Mouse (Mus musculus) fat pad, adult 2 months (tissue): Measurements from ENCODE around the gene Adam1a.
"Not testable (repeated sequence)": the region's sequence is repeated elsewhere in the genome, so short reads cannot be mapped to it uniquely, and the experiment has no call there.

Experiments
- DNase-seq: peaks from one replicate; pipeline ENCODE4 v3.0.0-alpha.2; 2011; ENCODE audit warnings: low read depth, low spot score; ENCODE audit errors: extremely low read depth

Adam1a gene

DNA sequence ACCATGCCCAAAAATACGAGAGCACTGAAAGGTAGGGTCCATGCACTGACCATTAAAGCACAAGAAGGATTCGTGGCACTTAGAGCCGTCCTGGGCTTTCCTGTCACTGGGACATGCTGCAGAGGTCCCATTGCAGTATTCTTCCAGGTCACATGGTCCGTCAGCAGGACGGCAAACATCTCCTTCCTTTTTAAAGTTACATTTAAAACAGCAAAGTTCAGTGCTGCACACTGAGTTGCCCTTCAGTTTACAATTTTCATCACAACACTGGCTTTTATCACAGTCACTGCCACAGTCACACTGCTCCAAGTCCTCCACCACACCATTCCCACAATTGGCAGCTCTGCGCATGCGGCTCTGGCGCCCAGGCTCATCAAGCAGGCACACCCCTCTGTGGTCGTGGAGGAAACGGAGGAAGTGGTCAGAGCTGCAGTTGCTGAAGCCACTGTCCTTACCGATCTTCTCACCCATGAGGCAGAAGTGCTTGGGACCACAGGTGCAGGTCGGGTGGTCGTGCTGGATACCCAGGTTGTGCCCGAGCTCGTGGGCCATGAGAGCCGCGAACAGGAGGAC lies 43.8 kb downstream of the Adam1a start:
- not testable (repeated sequence) for DNase-seq

DNA sequence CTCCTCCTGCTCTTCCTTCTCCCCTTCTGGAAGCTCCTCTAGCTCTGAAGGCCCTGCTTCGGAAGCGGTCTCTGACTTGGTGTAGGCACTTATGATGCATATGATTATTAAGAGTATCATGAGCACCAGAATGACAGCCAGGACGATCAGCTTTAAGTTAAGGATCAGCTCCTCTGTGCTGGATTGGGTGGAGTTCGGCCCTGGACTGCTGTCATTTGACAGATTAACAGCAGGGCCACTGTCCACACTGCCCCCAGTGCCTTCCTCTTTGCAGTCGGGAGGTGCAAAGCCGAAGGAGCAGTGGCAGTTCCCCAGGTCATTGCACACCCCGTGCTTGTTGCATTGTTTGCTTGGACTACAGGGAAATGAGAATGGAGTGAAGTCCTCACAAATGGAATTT lies 44.6 kb downstream of the Adam1a start:
- DNase-seq = no peak

- DNase-seq = no peak
Measured at GRCm38 (mm10) chr5:121493305-121493704, 52.0 kb downstream of the Adam1a start.

GRCm38 (mm10) chr5:121484801-121485200 lies 60.5 kb downstream of the Adam1a start:
- no peak for DNase-seq

- no peak for DNase-seq
Measured at GRCm38 (mm10) chr5:121477680-121478079, 67.6 kb downstream of the Adam1a start.

DNA sequence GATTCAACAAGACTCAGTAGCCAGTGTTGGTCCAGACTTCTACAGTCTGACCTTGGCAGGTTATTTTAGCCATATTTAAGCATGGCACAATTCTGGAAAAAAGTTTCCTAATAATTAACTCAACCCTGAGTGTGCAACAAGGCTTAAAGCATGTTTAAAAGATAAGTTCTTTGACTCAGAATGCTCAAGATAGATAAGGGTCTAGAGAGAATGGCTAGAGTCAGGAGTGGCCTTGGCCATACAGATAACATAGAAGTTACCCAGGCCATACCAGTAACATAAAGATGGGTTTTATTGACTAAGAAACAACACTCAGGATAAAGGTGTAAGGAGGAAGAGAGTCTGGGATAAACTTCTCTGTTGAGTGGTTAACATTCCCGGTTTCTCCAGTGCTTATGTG lies 69.2 kb downstream of the Adam1a start:
- DNase-seq = no peak

- DNase-seq = no peak
Measured at GRCm38 (mm10) chr5:121474610-121475009, 70.7 kb downstream of the Adam1a start.

DNA sequence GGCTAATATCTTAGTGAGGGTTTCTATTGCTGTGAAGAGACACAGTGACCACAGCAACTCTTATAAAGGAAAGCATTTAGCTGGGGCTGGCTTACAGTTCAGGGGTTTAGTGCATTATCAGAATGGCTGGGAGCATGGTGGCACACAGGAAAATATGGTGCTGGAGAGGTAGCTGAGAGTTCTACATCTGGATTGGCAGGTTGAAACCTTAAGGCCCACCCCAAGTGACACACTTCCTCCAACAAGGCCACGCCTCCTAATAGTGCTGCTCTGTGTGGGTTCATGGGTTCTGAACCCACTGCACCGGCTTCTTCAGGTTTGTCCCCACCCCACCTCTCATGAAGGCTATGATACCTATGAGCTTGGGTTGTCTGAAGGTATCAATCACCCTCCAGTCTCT lies 72.9 kb downstream of the Adam1a start:
- no peak for DNase-seq

GRCm38 (mm10) chr5:121469566-121469965 lies 75.7 kb downstream of the Adam1a start:
- DNase-seq = no peak
